Comparison of ENCODE assay signal across 28 mouse cellular contexts in genomic region chr19:10174956-10175355, GRCm38 (mm10). TPM values are rescaled to one million over a fixed set of nuclear protein-coding genes. Genes with fewer than 3 reads are reported as not detected.
DNase-seq lines count a peak whose midpoint lies in the region; ATAC-seq and TF ChIP-seq lines count a peak whose summit lies in the region.
"Had no signal": no experiment of that assay in that cellular context is flagged by ENCODE, and none has a peak within 500 bp of the region (broad histone marks: within the 10 kb centered on the region; RNA-seq: fewer than 3 reads in every experiment).

No protein-coding gene starts in this region.

- 0 out of 2 replicates have a peak, but pooled peaks cover 4% of the 10 kb centered on the region for H3K9me3 ChIP-seq in heart, embryonic 10.5 days
- H3K9me3 ChIP-seq in heart, embryonic 11.5 days (replicated peaks; ENCODE audit: control insufficient read depth, low read length) = no peaks in the 10 kb centered on the region
- no peaks in the 10 kb centered on the region for H3K9me3 ChIP-seq in midbrain, embryonic 11.5 days (ENCODE audit: control insufficient read depth, low read length)
- H3K9me3 ChIP-seq in midbrain, postnatal 0 days (ENCODE audit: low read length) = no peaks in the 10 kb centered on the region
- H3K9me3 ChIP-seq in liver, embryonic 13.5 days (replicated peaks) = no peaks in the 10 kb centered on the region
- H3K9me3 ChIP-seq: embryonic facial prominence, embryonic 10.5 days; embryonic facial prominence, embryonic 13.5 days; forebrain, embryonic 12.5 days; forebrain, embryonic 15.5 days; heart, embryonic 13.5 days had no signal

- H3K36me3 ChIP-seq in heart, embryonic 10.5 days = no peaks in the 10 kb centered on the region
- H3K36me3 ChIP-seq in heart, embryonic 11.5 days (ENCODE audit: control insufficient read depth, insufficient read depth, low read length) = no peaks in the 10 kb centered on the region
- H3K36me3 ChIP-seq in midbrain, embryonic 11.5 days (ENCODE audit: control insufficient read depth, insufficient read depth, low read length) = no peaks in the 10 kb centered on the region
- no peaks in the 10 kb centered on the region for H3K36me3 ChIP-seq in midbrain, postnatal 0 days (ENCODE audit: insufficient read depth, low read length)
- no peaks in the 10 kb centered on the region for H3K36me3 ChIP-seq in liver, embryonic 13.5 days
- H3K36me3 ChIP-seq: embryonic facial prominence, embryonic 10.5 days; embryonic facial prominence, embryonic 13.5 days; forebrain, embryonic 12.5 days; forebrain, embryonic 15.5 days; heart, embryonic 13.5 days had no signal

- no peak overlapping the region for H3K4me2 ChIP-seq in heart, embryonic 11.5 days
- H3K4me2 ChIP-seq in midbrain, embryonic 11.5 days = no peak overlapping the region
- no peak overlapping the region for H3K4me2 ChIP-seq in midbrain, postnatal 0 days (ENCODE audit: low read depth, low read length, poor library complexity, severe bottlenecking)
- H3K4me2 ChIP-seq in liver, embryonic 13.5 days = no peak overlapping the region
- H3K4me2 ChIP-seq: embryonic facial prominence, embryonic 13.5 days; forebrain, embryonic 12.5 days; forebrain, embryonic 15.5 days; heart, embryonic 13.5 days; hindbrain, embryonic 14.5 days had no signal

- no peak overlapping the region for H3K9ac ChIP-seq in heart, embryonic 11.5 days (ENCODE audit: low read depth, low read length)
- H3K9ac ChIP-seq in midbrain, embryonic 11.5 days (ENCODE audit: low read length) = no peak overlapping the region
- no peak overlapping the region for H3K9ac ChIP-seq in midbrain, postnatal 0 days (replicated peaks; ENCODE audit: low read length, poor library complexity, severe bottlenecking)
- no peak overlapping the region for H3K9ac ChIP-seq in liver, embryonic 13.5 days
- H3K9ac ChIP-seq: embryonic facial prominence, embryonic 13.5 days; forebrain, embryonic 12.5 days; forebrain, embryonic 15.5 days; heart, embryonic 13.5 days; hindbrain, embryonic 14.5 days had no signal

- no peak for ATAC-seq in heart, embryonic 11.5 days (replicated peaks; ENCODE audit: insufficient number of reproducible peaks, low FRiP score, low TSS enrichment)
- ATAC-seq in midbrain, embryonic 11.5 days (ENCODE audit: low FRiP score) = no peak
- ATAC-seq in midbrain, postnatal 0 days (ENCODE audit: low FRiP score) = no peak
- no peak for ATAC-seq in liver, embryonic 13.5 days (ENCODE audit: low read depth)
- ATAC-seq: forebrain, embryonic 15.5 days; hindbrain, postnatal 0 days; inflammation-experienced regulatory T-cells, adult 6 months had no signal

- H3K27me3 ChIP-seq in heart, embryonic 10.5 days (ENCODE audit: insufficient read depth, poor library complexity, severe bottlenecking) = no peaks in the 10 kb centered on the region
- H3K27me3 ChIP-seq in heart, embryonic 11.5 days (ENCODE audit: control insufficient read depth, insufficient read depth, low read length) = no peaks in the 10 kb centered on the region
- H3K27me3 ChIP-seq in midbrain, embryonic 11.5 days (ENCODE audit: control insufficient read depth, insufficient read depth, low read length) = no peaks in the 10 kb centered on the region
- H3K27me3 ChIP-seq in midbrain, postnatal 0 days (ENCODE audit: insufficient read depth, low read length) = no peaks in the 10 kb centered on the region
- H3K27me3 ChIP-seq in liver, embryonic 13.5 days = no peaks in the 10 kb centered on the region
- H3K27me3 ChIP-seq: CH12.LX; embryonic facial prominence, embryonic 13.5 days; forebrain, embryonic 12.5 days; forebrain, embryonic 15.5 days; heart, embryonic 13.5 days had no signal

- DNase-seq in heart, embryonic 10.5 days (ENCODE audit: low spot score) = peak; percentile 69
- peak; percentile 57 for DNase-seq in midbrain, embryonic 11.5 days (ENCODE audit: low spot score, missing footprints)
- DNase-seq in midbrain, postnatal 0 days (ENCODE audit: low spot score) = no peak
- DNase-seq in liver, embryonic 13.5 days = no peak
- DNase-seq in left cerebral cortex, adult 18-20 months (ENCODE audit: low spot score in 2 of 2) = no peak
- DNase-seq: adrenal gland, adult 2 months; adrenal gland, postnatal 14 days; B cell, adult 2 months; cerebellum, adult 11 months; cerebellum, adult 8-10 months; cerebellum, postnatal 10 days; cerebellum, postnatal 36 days; embryo, embryonic 11 days; gastrocnemius, postnatal 25 days; heart, adult 2 months; heart, postnatal 14 days; heart, postnatal 4 days had no signal

- TF ChIP-seq CTCF in midbrain, postnatal 0 days (IDR thresholded peaks at IDR 0.05) = no peak

- H3K27ac ChIP-seq in heart, embryonic 10.5 days = no peak overlapping the region
- H3K27ac ChIP-seq in heart, embryonic 11.5 days (ENCODE audit: low read depth, low read length) = no peak overlapping the region
- H3K27ac ChIP-seq in midbrain, embryonic 11.5 days (ENCODE audit: low read depth, low read length) = no peak overlapping the region
- no peak overlapping the region for H3K27ac ChIP-seq in midbrain, postnatal 0 days (ENCODE audit: low read depth, low read length)
- peak overlapping the region; percentile 48 for H3K27ac ChIP-seq in liver, embryonic 13.5 days
- H3K27ac ChIP-seq: embryonic facial prominence, embryonic 10.5 days; embryonic facial prominence, embryonic 13.5 days; forebrain, embryonic 12.5 days; forebrain, embryonic 15.5 days; heart, adult 2 months; heart, embryonic 13.5 days; hindbrain, embryonic 14.5 days; hindbrain, postnatal 0 days had no signal

- 48% methylated on average over 4 of the region's 4 CpGs for WGBS in heart, embryonic 10.5 days
- WGBS in heart, embryonic 11.5 days (ENCODE audit: insufficient replicate concordance) = 56% methylated on average over 4 of the region's 4 CpGs
- 84% methylated on average over 4 of the region's 4 CpGs for WGBS in midbrain, embryonic 11.5 days
- 77% methylated on average over 4 of the region's 4 CpGs for WGBS in midbrain, postnatal 0 days
- WGBS in liver, embryonic 13.5 days (ENCODE audit: insufficient replicate concordance) = 67% methylated on average over 4 of the region's 4 CpGs

- no peak overlapping the region for H3K4me3 ChIP-seq in heart, embryonic 10.5 days
- H3K4me3 ChIP-seq in heart, embryonic 11.5 days (ENCODE audit: low read depth, low read length) = no peak overlapping the region
- no peak overlapping the region for H3K4me3 ChIP-seq in midbrain, embryonic 11.5 days (ENCODE audit: low read depth, low read length)
- no peak overlapping the region for H3K4me3 ChIP-seq in midbrain, postnatal 0 days (ENCODE audit: low read depth, low read length)
- H3K4me3 ChIP-seq in liver, embryonic 13.5 days (replicated peaks) = no peak overlapping the region
- H3K4me3 ChIP-seq: embryonic facial prominence, embryonic 10.5 days; embryonic facial prominence, embryonic 13.5 days; erythroblast, embryonic 14.5 days; forebrain, embryonic 12.5 days; forebrain, embryonic 15.5 days; heart, adult 2 months; heart, embryonic 13.5 days had no signal

- peaks cover 7% of the 10 kb centered on the region for H3K4me1 ChIP-seq in heart, embryonic 10.5 days
- peaks cover 8% of the 10 kb centered on the region for H3K4me1 ChIP-seq in heart, embryonic 11.5 days (ENCODE audit: control insufficient read depth, insufficient read depth, low read length)
- H3K4me1 ChIP-seq in midbrain, embryonic 11.5 days (ENCODE audit: control insufficient read depth, insufficient read depth, low read length) = no peaks in the 10 kb centered on the region
- no peaks in the 10 kb centered on the region for H3K4me1 ChIP-seq in midbrain, postnatal 0 days (ENCODE audit: insufficient read depth, low read length)
- peaks cover 59% of the 10 kb centered on the region for H3K4me1 ChIP-seq in liver, embryonic 13.5 days (replicated peaks)
- H3K4me1 ChIP-seq: embryonic facial prominence, embryonic 13.5 days; forebrain, embryonic 12.5 days; forebrain, embryonic 15.5 days had no signal

RNA-seq across cellular contexts. Expression of gene Fads1, which starts 7.7 kb away (rescaled TPM):
- polyA plus RNA-seq in heart, embryonic 10.5 days (2016; fragmentation: Nextera tagmentation; extraction: Ambion mirVana) = 76.6 and 89.6 TPM in 2 replicates
- polyA plus RNA-seq in heart, embryonic 11.5 days (2014; fragmentation: Nextera tagmentation; extraction: Ambion mirVana) = 64.6 and 65.8 TPM in 2 replicates
- polyA plus RNA-seq in midbrain, embryonic 11.5 days (2014; fragmentation: Nextera tagmentation; extraction: Ambion mirVana) = 152 and 155 TPM in 2 replicates
- 180 and 184 TPM in 2 replicates for total RNA-seq in midbrain, postnatal 0 days (2014; rRNA removed)
- 150 and 153 TPM in 2 replicates for polyA plus RNA-seq in midbrain, postnatal 0 days (2015; fragmentation: Nextera tagmentation; extraction: Ambion mirVana)
- 60.2 and 77.5 TPM in 2 replicates for polyA plus RNA-seq in liver, embryonic 13.5 days (2015; fragmentation: Nextera tagmentation; extraction: Ambion mirVana)
- total RNA-seq in left cerebral cortex, adult 18-20 months (2021) = 100 to 1,000 TPM; 171 to 184 TPM

RNA-seq across cellular contexts. Expression of gene Tmem258, which starts 28.9 kb away (rescaled TPM):
- polyA plus RNA-seq in heart, embryonic 10.5 days (2016; fragmentation: Nextera tagmentation; extraction: Ambion mirVana) = 384 and 400 TPM in 2 replicates
- polyA plus RNA-seq in heart, embryonic 11.5 days (2014; fragmentation: Nextera tagmentation; extraction: Ambion mirVana) = 412 and 418 TPM in 2 replicates
- polyA plus RNA-seq in midbrain, embryonic 11.5 days (2014; fragmentation: Nextera tagmentation; extraction: Ambion mirVana) = 334 and 352 TPM in 2 replicates
- 61.4 and 84.7 TPM in 2 replicates for total RNA-seq in midbrain, postnatal 0 days (2014; rRNA removed)
- polyA plus RNA-seq in midbrain, postnatal 0 days (2015; fragmentation: Nextera tagmentation; extraction: Ambion mirVana) = 279 and 299 TPM in 2 replicates
- polyA plus RNA-seq in liver, embryonic 13.5 days (2015; fragmentation: Nextera tagmentation; extraction: Ambion mirVana) = 332 and 375 TPM in 2 replicates
- 10 to 100 TPM; 68.6 to 71.2 TPM for total RNA-seq in left cerebral cortex, adult 18-20 months (2021)

RNA-seq across cellular contexts. Expression of gene Fen1, which starts 29.0 kb away (rescaled TPM):
- polyA plus RNA-seq in heart, embryonic 10.5 days (2016; fragmentation: Nextera tagmentation; extraction: Ambion mirVana) = 96.5 and 128 TPM in 2 replicates
- polyA plus RNA-seq in heart, embryonic 11.5 days (2014; fragmentation: Nextera tagmentation; extraction: Ambion mirVana) = 59.3 and 70.9 TPM in 2 replicates
- 121 and 128 TPM in 2 replicates for polyA plus RNA-seq in midbrain, embryonic 11.5 days (2014; fragmentation: Nextera tagmentation; extraction: Ambion mirVana)
- 19.8 and 20.9 TPM in 2 replicates for total RNA-seq in midbrain, postnatal 0 days (2014; rRNA removed)
- polyA plus RNA-seq in midbrain, postnatal 0 days (2015; fragmentation: Nextera tagmentation; extraction: Ambion mirVana) = 20.5 and 21.8 TPM in 2 replicates
- polyA plus RNA-seq in liver, embryonic 13.5 days (2015; fragmentation: Nextera tagmentation; extraction: Ambion mirVana) = 190 and 208 TPM in 2 replicates
- 10 to 100 TPM; 12.1 to 14.1 TPM for total RNA-seq in left cerebral cortex, adult 18-20 months (2021)

Comparison
In these comparisons a context has a peak if more than half of its experiments do, and no peak if none do; other contexts are left out.
1. DNase-seq: peak in heart, embryonic 10.5 days (single experiment) and midbrain, embryonic 11.5 days (single experiment); none in midbrain, postnatal 0 days (single experiment), liver, embryonic 13.5 days (single experiment) and left cerebral cortex, adult 18-20 months (0 of 2).